Mouse (Mus musculus) lung, embryonic 14.5 days (tissue): ENCODE measurements around the gene Dgki. TPM values are rescaled to one million over a fixed set of nuclear protein-coding genes. Genes with fewer than 3 reads are reported as not detected.

ENCODE experiments used
- ATAC-seq: fragments of 200-750 bp; cut with Nextera tagmentation; 2 replicates; pipeline ENCODE4 v1.8.0; 2017; ENCODE audit warnings: mild to moderate bottlenecking, moderate TSS enrichment, moderate library complexity; ENCODE audit not compliant: insufficient read depth
- DNase-seq: peaks from one replicate; pipeline ENCODE4 v3.0.0-alpha.2; 2015
- H3K27ac ChIP-seq: fragments of 300-500 bp; sonication (generic); 2 replicates; pipeline ENCODE4 v1.5.1; 2014; ENCODE audit warnings: low read depth, mild to moderate bottlenecking, moderate library complexity
- H3K27me3 ChIP-seq: fragments of 300-500 bp; sonication (generic); 2 replicates; pipeline ENCODE4 v1.6.1; 2014; ENCODE audit warnings: low read length, control low read depth; ENCODE audit not compliant: insufficient read depth
- H3K36me3 ChIP-seq: fragments of 300-500 bp; sonication (generic); 2 replicates; pipeline ENCODE4 v1.6.1; 2014; ENCODE audit warnings: control low read depth; ENCODE audit not compliant: insufficient read depth
- H3K4me1 ChIP-seq: fragments of 300-500 bp; sonication (generic); 2 replicates; pipeline ENCODE4 v1.6.1; 2014; ENCODE audit warnings: antibody characterized with exemption, control low read depth; ENCODE audit not compliant: insufficient read depth
- H3K4me2 ChIP-seq: fragments of 300-500 bp; sonication (generic); 2 replicates; pipeline ENCODE4 v1.6.1; 2014; ENCODE audit warnings: mild to moderate bottlenecking
- H3K4me3 ChIP-seq: fragments of 300-500 bp; sonication (generic); 2 replicates; pipeline ENCODE4 v1.5.1; 2014; ENCODE audit warnings: low read depth, low read length
- H3K9ac ChIP-seq: fragments of 300-500 bp; sonication (generic); 2 replicates; pipeline ENCODE4 v1.6.1; 2014
- H3K9me3 ChIP-seq: fragments of 300-500 bp; sonication (generic); 2 replicates; pipeline ENCODE4 v1.6.1; 2016; ENCODE audit warnings: low read depth, low read length, control low read depth
- CTCF ChIP-seq: IDR thresholded peaks from 2 replicates; pipeline ENCODE4 v1.5.1; 2016; ENCODE audit warnings: antibody characterized with exemption, low read depth
- WGBS: fragments of 180-500 bp; shearing (Covaris S2); extraction: QIAGEN DNeasy Blood & Tissue Kit; methylation state at CpG from one replicate; pipeline ENCODE4 v1.1.7; 2014; 5-methylcytosine and 5-hydroxymethylcytosine counted together
- polyA plus RNA-seq: library from polyadenylated mRNA; unstranded; fragments of >200 nt; fragmentation: Nextera tagmentation; extraction: Ambion mirVana; gene quantifications from 2 replicates; pipeline ENCODE4 v1.2.1, GENCODE M21; 2014

Dgki gene
- polyA plus RNA-seq, 1 experiment from 2014 or later = 0.46 TPM

GRCm38 (mm10) chr6:36815992-36816391 lies 484.0 kb downstream of the Dgki start:
- DNase-seq = peak; percentile 49
- 39% methylated on average over 2 of the region's 2 CpGs for WGBS
- H3K9me3 ChIP-seq = peaks cover 4% of the 10 kb centered on the region; the same call in 1 of the 2 replicates
- no peaks in the 10 kb centered on the region for H3K27me3 ChIP-seq
- H3K4me2 ChIP-seq = no peak overlapping the region
- no peaks in the 10 kb centered on the region for H3K36me3 ChIP-seq
- H3K9ac ChIP-seq = no peak overlapping the region
- H3K4me1 ChIP-seq = peaks cover 11% of the 10 kb centered on the region
- no peak for ATAC-seq
- no peak overlapping the region for H3K4me3 ChIP-seq
- no peak overlapping the region for H3K27ac ChIP-seq
- no peak for TF ChIP-seq CTCF

GRCm38 (mm10) chr6:36812666-36813515 lies 487.1 kb downstream of the Dgki start:
- Histone ChIP-seq H3K9ac (no peak overlapping the region), H3K36me3 (no peaks in the 10 kb centered on the region), H3K4me2 (no peak overlapping the region), H3K9me3 (peaks cover 4% of the 10 kb centered on the region; the same call in 1 of the 2 replicates), H3K4me3 (no peak overlapping the region), H3K4me1 (no peaks in the 10 kb centered on the region), H3K27me3 (no peaks in the 10 kb centered on the region), H3K27ac (no peak overlapping the region)
- no peak for ATAC-seq
- TF ChIP-seq CTCF = 0 out of 2 replicates have a peak, but pooled peaks have one; percentile 8
- DNase-seq = no peak
- 41% methylated on average over 7 of the region's 7 CpGs for WGBS

GRCm38 (mm10) chr6:36810448-36810847 lies 489.5 kb downstream of the Dgki start:
- Histone ChIP-seq H3K4me2 (peak overlapping the region; percentile 75), H3K27me3 (no peaks in the 10 kb centered on the region), H3K9me3 (no peaks in the 10 kb centered on the region), H3K27ac (no peak overlapping the region), H3K4me1 (no peaks in the 10 kb centered on the region), H3K4me3 (peak overlapping the region; percentile 51), H3K36me3 (no peaks in the 10 kb centered on the region; the same call in 1 of the 2 replicates), H3K9ac (no peak overlapping the region)
- no peak for ATAC-seq
- DNase-seq = peak; percentile 22
- WGBS = 18% methylated on average over 5 of the region's 5 CpGs
- no peak for TF ChIP-seq CTCF

- peak within 1 kb of the TSS; percentile 62 for H3K9ac ChIP-seq
- ATAC-seq = peak; percentile 77
- no peaks in the 10 kb centered on the region for H3K4me1 ChIP-seq
- peak within 1 kb of the TSS; percentile 75 for H3K27ac ChIP-seq
- TF ChIP-seq CTCF = no peak
- WGBS = 0% methylated on average over 15 of the region's 15 CpGs
- no peaks in the 10 kb centered on the region for H3K9me3 ChIP-seq
- DNase-seq = peak; percentile 70
- H3K4me2 ChIP-seq = peak within 1 kb of the TSS; percentile 75
- H3K4me3 ChIP-seq = peak within 1 kb of the TSS; percentile 51
- H3K36me3 ChIP-seq = no peaks in the 10 kb centered on the region; the same call in 1 of the 2 replicates
- H3K27me3 ChIP-seq = no peaks in the 10 kb centered on the region
Observed at GRCm38 (mm10) chr6:36809747-36810285, 490.2 kb downstream of the Dgki start, which contains the start of gene Ptn. TSS of gene Ptn (minus strand) at chr6:36810220.

- peak; percentile 51 for DNase-seq
Observed at GRCm38 (mm10) chr6:36809311-36809726, 490.7 kb downstream of the Dgki start.

GRCm38 (mm10) chr6:36808306-36809058 lies 491.5 kb downstream of the Dgki start:
- no peak for TF ChIP-seq CTCF
- no peak for ATAC-seq
- Histone ChIP-seq H3K9me3 (no peaks in the 10 kb centered on the region), H3K27me3 (no peaks in the 10 kb centered on the region), H3K4me3 (peak overlapping the region; percentile 51), H3K4me2 (peak overlapping the region; percentile 75), H3K9ac (peak overlapping the region; percentile 62; the same call in 1 of the 2 replicates), H3K36me3 (no peaks in the 10 kb centered on the region; the same call in 1 of the 2 replicates), H3K27ac (peak overlapping the region; percentile 75; the same call in 1 of the 2 replicates), H3K4me1 (no peaks in the 10 kb centered on the region)
- peak; percentile 45 for DNase-seq
- WGBS = 36% methylated on average over 7 of the region's 7 CpGs

More at GRCm38 (mm10) chr6:36809311-36809726, 490.7 kb downstream of the Dgki start:
- H3K36me3 ChIP-seq = no peaks in the 10 kb centered on the region; the same call in 1 of the 2 replicates
- no peaks in the 10 kb centered on the region for H3K27me3 ChIP-seq
- H3K27ac ChIP-seq = peak overlapping the region; percentile 75
- no peaks in the 10 kb centered on the region for H3K9me3 ChIP-seq
- peak overlapping the region; percentile 75 for H3K4me2 ChIP-seq
- WGBS = 6% methylated on average over 7 of the region's 7 CpGs
- H3K9ac ChIP-seq = peak overlapping the region; percentile 62
- TF ChIP-seq CTCF = no peak
- ATAC-seq = peak; percentile 65
- H3K4me3 ChIP-seq = peak overlapping the region; percentile 51
- H3K4me1 ChIP-seq = no peaks in the 10 kb centered on the region
